Mouse (Mus musculus) kidney, postnatal 10 days (tissue): Measurements from ENCODE around the gene Olfr618.
"Not testable (repeated sequence)": the region's sequence is repeated elsewhere in the genome, so short reads cannot be mapped to it uniquely, and the experiment has no call there.

ENCODE experiments used
- DNase-seq: peaks from one replicate; pipeline ENCODE4 v3.0.0; 2021; ENCODE audit warnings: mixed read lengths

Olfr618 gene

DNA sequence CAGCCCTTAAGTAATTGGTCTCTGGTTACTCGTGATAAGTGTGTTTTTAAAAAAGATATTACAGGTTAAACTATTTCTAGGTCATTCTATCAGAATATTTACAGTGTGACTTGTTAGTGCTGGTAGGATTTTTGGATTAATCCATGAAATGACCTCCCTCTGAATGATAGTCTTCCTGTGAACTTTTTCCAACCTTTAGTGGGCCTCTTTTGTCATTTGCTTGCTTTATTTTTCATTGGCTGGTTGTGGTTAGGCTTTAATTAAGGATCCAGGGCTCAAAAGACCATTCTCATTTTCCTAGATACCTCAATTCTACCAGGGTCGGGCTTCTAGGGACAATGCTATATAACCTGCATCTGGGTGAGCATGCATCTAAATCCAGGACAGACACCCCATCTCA lies at the start of gene Olfr618:
Gene Olfr618, plus strand, starts transcription at position 301 of the 400 bp plus-strand sequence.
- DNase-seq = no peak

DNA sequence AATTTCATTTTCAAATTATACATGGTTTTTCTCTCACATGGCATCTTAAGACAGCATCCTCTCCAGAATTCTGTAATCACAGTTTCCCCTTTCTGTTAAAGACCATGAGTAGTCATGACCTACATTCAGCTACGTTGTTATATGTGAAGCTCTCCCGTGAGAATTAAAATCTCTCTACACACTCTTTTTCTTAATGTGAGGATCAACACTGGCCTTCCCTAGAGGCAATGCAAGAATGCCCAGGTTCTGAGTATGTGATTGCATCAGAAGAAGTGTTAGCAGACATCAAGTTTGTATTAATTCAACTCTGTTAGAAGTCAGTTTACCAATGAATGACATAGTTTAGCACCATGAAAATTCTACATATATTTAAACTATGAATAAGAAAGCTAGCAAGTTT lies 47.3 kb upstream of the Olfr618 start, which contains the start of gene Olfr612:
Gene Olfr612, minus strand, starts transcription at position 101 of the 400 bp plus-strand sequence.
- not testable (repeated sequence) for DNase-seq

DNA sequence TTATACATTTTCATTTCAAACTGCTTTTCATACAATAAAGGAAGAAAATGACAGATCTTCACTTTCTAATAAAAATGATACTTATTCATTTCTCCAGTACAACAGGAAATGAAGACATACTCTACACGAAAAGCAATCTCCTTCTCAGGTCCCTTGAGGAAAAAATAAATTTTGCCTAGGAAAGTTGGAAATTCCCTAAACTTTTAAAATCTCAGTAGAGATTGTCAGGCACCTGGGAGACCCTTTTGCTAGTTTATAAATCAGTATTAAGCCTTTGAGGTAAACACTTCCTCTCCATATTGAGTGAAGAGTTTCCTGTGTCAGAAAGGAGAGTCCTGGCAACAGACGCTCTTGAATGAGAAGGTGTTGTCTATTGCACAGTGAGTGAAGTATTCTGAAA lies 42.1 kb upstream of the Olfr618 start, which contains the start of gene Olfr613:
Gene Olfr613, plus strand, starts transcription at position 301 of the 400 bp plus-strand sequence.
- DNase-seq = no peak

DNA sequence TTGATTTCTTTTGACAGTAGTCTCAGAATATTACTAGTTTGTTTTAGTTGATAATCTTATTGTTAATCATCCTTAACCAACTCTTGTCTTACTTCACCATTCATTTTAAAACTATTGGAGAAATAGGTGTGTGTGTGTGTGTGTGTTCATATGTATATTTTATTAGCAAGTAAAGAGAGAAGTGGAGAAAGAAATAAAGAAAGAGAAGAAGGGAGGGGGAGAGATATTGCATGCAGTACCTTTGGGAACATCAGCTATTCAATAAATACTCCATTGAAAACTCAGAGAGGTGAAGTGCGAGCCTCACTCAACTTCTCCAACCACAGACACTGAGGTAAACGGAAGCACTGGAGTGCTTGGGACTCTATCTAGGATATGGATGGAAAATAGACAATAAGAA lies 34.1 kb upstream of the Olfr618 start, which contains the start of gene Olfr615:
Gene Olfr615, plus strand, starts transcription at position 301 of the 400 bp plus-strand sequence.
- DNase-seq = no peak

DNA sequence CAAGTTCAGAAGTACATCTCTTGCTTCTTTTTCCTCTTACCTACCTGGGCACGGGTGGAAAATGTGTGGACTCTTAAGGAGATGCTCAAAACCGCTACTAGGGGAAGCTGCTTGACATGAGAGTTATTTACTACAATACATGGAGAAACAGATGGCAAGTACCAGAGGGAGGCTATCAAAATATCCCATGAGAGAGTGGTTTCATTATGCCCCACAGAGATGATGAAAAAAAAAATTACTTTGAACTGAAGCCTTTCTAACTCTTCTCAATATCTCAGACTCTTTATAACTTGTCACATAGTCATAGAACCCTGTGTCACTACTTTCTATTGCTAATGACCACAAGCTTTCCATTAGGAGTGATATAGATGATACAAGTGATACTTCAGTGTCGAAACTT lies 20.9 kb upstream of the Olfr618 start, which contains the start of gene Olfr616:
Gene Olfr616, minus strand, starts transcription at position 101 of the 400 bp plus-strand sequence.
- no peak for DNase-seq

DNA sequence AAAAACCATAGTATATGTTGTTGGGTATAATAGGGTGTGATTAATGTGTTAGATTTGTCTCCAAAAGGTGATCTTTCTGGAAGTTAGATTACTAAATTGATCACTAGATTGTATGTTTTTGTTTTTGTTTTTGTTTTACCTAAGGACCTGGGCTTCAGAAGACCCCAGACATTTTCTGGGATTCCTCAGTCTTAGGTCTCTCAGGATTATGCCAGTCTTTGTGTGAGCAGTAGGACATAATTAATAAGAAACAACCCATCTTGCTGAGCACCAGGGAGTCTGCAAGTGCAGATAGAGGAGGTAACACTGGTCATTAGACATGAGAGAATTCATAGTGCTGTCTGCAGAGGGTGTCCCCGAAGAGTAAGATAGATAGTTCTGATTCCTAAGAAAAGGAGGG lies 17.1 kb upstream of the Olfr618 start, which contains the start of gene Olfr617:
Gene Olfr617, plus strand, starts transcription at position 301 of the 400 bp plus-strand sequence.
- DNase-seq = no peak

DNA sequence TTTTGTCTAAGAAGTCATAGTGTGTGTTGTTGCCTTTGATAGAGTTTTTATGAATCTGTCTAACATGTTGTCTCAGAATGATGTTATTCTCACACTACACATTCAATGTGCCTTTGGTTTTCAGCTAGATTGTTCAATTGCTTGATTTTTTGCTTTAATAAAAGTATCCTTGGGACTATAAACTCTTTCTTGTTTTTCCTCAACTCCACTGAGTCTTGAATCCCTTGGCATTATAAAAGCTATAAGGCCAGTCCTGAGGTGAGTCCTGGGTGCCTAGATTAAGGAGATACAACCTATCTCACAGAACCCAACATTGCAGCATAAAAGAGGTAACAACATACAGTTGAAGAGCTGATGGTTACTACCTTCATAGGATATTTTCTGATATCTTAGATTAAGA lies 10.4 kb downstream of the Olfr618 start, which contains the start of gene Olfr619:
Gene Olfr619, plus strand, starts transcription at position 301 of the 400 bp plus-strand sequence.
- DNase-seq = no peak

DNA sequence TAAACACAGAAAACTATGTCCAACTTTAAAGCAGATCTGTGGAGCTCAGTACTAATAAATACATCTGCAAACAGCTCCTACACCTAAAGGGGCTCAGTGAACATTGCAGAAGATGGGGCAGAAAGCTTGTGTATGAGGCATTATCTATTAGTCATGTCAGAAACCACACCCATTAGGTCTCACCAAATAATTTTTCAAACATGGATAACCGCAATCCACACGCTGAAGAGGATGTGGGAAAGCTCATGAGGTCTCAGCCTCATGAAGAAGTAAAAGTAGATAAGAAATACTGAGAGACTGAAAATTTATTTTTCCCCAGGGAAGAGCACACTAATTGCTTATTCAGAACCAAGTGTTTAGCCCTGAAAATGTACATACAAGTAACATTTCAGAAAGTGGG lies 17.5 kb downstream of the Olfr618 start:
- no peak for DNase-seq

DNA sequence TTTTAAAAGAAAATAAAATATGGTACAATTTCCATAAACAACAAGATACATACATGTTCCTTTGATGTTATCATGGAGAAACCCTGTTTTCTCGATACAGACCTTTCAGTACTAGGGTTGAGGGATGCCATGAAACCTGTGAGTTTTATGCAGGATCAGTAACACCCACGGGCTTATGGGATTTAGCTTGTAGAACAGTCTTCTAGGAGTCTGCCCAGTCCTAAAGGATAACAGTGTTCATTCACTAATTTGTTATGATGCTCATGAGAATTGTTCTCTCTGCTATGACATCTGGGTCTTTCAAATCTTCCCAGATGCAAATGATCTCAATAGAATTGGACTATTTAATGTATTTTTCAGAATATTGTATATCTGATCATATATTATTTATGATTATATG lies 22.5 kb downstream of the Olfr618 start, which contains the start of gene Olfr620:
Gene Olfr620, minus strand, starts transcription at position 101 of the 400 bp plus-strand sequence.
- no peak for DNase-seq

DNA sequence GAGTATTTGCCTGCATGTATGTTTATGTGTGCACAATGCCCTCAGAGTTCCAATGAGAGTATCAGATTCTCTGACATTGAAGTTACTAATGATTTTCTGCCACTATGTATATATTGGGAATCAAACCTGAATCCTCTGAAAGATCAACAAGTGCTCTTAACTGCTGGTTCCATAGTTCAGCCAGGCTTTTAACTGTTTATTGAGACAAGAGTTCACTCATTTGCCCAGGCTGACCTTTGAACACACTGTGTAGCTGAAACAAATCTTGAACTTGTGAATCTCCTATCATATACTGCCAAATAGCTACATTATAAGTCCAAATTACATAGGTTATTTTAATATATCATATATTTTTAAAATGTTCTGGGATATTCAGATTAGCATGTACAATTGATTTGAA lies 46.9 kb downstream of the Olfr618 start:
- no peak for DNase-seq

DNA sequence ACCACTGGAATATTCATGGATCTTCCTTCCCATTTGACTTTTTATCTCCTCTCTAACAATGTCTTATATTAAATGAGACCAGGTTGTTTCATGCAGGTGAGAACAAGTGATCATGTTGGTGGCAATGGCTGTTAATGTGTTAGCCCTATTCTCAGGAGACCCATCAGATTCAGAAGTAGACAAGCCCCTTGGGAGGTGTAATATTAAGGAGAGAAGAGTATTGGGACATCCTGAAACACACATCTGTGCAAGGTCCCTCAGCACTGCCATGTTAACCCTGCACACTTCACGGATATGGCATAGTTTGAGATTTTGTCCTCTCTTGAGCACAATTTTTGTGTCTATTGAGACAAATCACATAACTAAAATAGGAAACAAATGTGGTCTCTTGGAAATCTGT lies 52.7 kb downstream of the Olfr618 start, which contains the start of gene Olfr622:
Gene Olfr622, minus strand, starts transcription at position 101 of the 400 bp plus-strand sequence.
- DNase-seq = no peak

DNA sequence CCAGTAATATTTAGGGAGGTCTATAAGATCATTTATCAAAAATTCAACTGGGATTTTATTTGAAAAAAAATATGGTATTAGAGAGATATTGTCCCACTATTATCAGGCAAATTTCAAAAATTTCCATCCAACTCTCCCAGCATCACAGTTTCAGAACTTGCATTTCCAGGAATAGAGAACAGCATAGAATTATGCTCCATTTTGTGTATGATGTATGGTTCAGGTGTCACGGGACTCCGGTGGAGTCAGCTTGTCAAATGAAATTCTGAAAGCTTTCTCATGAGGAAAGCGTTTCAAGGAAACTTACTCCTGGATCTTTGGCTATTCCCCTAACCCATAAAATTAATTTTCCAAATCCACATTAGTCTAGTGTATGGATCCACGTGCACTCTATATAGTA lies 54.2 kb downstream of the Olfr618 start:
- DNase-seq = no peak
